Mouse (Mus musculus) stomach, postnatal 0 days (tissue): Measurements from ENCODE around the gene E130114P18Rik.

Experiments used
- CTCF ChIP-seq: IDR thresholded peaks from 2 replicates; pipeline ENCODE4 v1.5.1; 2016; ENCODE audit warnings: antibody characterized with exemption, low read depth, mild to moderate bottlenecking, moderate library complexity
- EP300 ChIP-seq: optimal IDR thresholded peaks from 2 replicates; pipeline ENCODE3; 2016; ENCODE audit warnings: antibody characterized with exemption

DNA sequence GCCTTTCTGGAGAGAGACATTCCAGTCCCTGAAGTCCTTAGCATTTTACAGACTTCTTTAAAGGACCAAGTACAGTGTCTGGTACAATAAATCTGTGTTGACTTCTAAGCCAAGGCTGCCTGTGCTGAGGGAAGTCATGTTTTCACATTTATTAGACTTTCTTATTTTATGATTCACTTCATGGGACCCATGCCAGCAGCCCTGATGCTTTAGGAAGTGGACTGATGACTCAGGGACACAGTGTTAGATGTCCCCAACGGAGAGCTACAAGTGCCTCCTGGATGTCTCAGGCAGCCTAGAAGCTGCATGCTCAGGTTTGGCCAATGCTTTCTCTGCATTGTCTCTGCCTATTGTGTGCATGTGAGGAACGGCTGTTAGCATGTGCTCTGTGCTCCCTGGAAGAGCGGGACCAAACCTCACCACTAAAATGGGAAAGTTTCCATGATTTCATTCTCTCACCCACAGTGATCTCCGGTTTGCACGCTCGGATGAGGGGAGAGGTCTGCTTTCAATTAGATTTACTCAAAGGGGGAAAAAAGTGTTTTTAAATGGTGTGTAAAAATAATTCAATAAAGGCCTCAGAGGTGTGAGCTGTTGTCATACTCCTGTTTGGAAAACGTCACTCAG lies 82.4 kb downstream of the E130114P18Rik start:
- TF ChIP-seq CTCF, result no peak
- TF ChIP-seq EP300, result no peak
